ENCODE assay signal across 11 mouse cellular contexts in genomic region chr9:56871191-56871590, GRCm38 (mm10). TPM values are rescaled to one million over a fixed set of nuclear protein-coding genes. Genes with fewer than 3 reads are reported as not detected.
DNase-seq lines count a peak whose midpoint lies in the region; ATAC-seq lines count a peak whose summit lies in the region.
"Had no signal": no experiment of that assay in that cellular context is flagged by ENCODE, and none has a peak within 500 bp of the region (broad histone marks: within the 10 kb centered on the region; RNA-seq: fewer than 3 reads in every experiment).

No protein-coding gene starts in this region.

- no peak for ATAC-seq in inflammation-experienced regulatory T-cells, adult 6 months

- DNase-seq in brain, adult 2 months (ENCODE audit: low read depth, low spot score), result peak; percentile 48
- peak; percentile 51 for DNase-seq in gastrocnemius, postnatal 10 days
- DNase-seq in heart, postnatal 4 days, result peak; percentile 75
- peak; percentile 52 for DNase-seq in lung, postnatal 14 days
- DNase-seq in retina, postnatal 1 day, result no peak
- DNase-seq in cerebellum, postnatal 36 days, result no peak

RNA-seq across cellular contexts. Expression of gene Cspg4, which starts 6.4 kb away (rescaled TPM):
- total RNA-seq in gastrocnemius, postnatal 10 days (2021), result 10 to 100 TPM; 22.0 to 31.7 TPM
- total RNA-seq in heart, postnatal 4 days (2021), result 10 to 100 TPM; 55.6 to 56.6 TPM
- not detected for polyA plus RNA-seq in inflammation-experienced regulatory T-cells, adult 6 months (2017; shearing (Covaris generic))
- total RNA-seq: hematopoietic stem cell, adult 5-6 weeks had no signal

RNA-seq across cellular contexts. Expression of gene Odf3l1, which starts 6.7 kb away (rescaled TPM):
- total RNA-seq in gastrocnemius, postnatal 10 days (2021), result under 1 TPM; 0.72 to 0.82 TPM
- under 1 TPM in 1 of 2 experiments, not detected in 1; 0.43 TPM for total RNA-seq in heart, postnatal 4 days (2021)
- polyA plus RNA-seq in inflammation-experienced regulatory T-cells, adult 6 months (2017; shearing (Covaris generic)), result not detected
- total RNA-seq: hematopoietic stem cell, adult 5-6 weeks had no signal
- polyA plus RNA-seq: embryonic facial prominence, embryonic 11.5 days; liver, embryonic 14.5 days; neural tube, embryonic 13.5 days had no signal

RNA-seq across cellular contexts. Expression of gene Snx33, which starts 57.0 kb away (rescaled TPM):
- 1 to 10 TPM; 7.0 to 9.3 TPM for total RNA-seq in gastrocnemius, postnatal 10 days (2021)
- total RNA-seq in heart, postnatal 4 days (2021), result 10 to 100 TPM; 11.7 to 13.9 TPM
- 1 to 10 TPM; 4.2 to 7.6 (median 5.8) TPM for polyA plus RNA-seq in inflammation-experienced regulatory T-cells, adult 6 months (2017; shearing (Covaris generic))

Comparison
In these comparisons a context has a peak if more than half of its experiments do, and no peak if none do; other contexts are left out.
1. DNase-seq: peak in brain, adult 2 months (single experiment), gastrocnemius, postnatal 10 days (single experiment), heart, postnatal 4 days (single experiment) and lung, postnatal 14 days (single experiment); none in retina, postnatal 1 day (single experiment) and cerebellum, postnatal 36 days (0 of 2).